Mouse (Mus musculus) kidney, embryonic 14.5 days (tissue): ENCODE measurements at regions not wholly inside any gene's neighbourhood (a gene's known extent, or its start where the extent isn't known, plus 50 kb on each side); places are given as distances from the start of the nearest gene placed in this dataset.

Source experiments
- ATAC-seq: fragments of 200-750 bp; cut with Nextera tagmentation; 2 replicates; pipeline ENCODE4 v1.8.0; 2017; ENCODE audit warnings: moderate number of reproducible peaks, mild to moderate bottlenecking, moderate TSS enrichment, moderate library complexity; ENCODE audit not compliant: low FRiP score, low TSS enrichment
- H3K27ac ChIP-seq: fragments of 300-500 bp; sonication (generic); 2 replicates; pipeline ENCODE4 v1.5.1; 2014; ENCODE audit warnings: low read depth, mild to moderate bottlenecking, low read length, moderate library complexity, mixed read lengths
- H3K27me3 ChIP-seq: fragments of 300-500 bp; sonication (generic); 2 replicates; pipeline ENCODE4 v1.6.1; 2014; ENCODE audit warnings: mild to moderate bottlenecking, low read length; ENCODE audit not compliant: control insufficient read depth, insufficient read depth
- H3K36me3 ChIP-seq: fragments of 300-500 bp; sonication (generic); 2 replicates; pipeline ENCODE4 v1.6.1; 2014; ENCODE audit warnings: low read length, mixed read lengths; ENCODE audit not compliant: control insufficient read depth, insufficient read depth
- H3K4me1 ChIP-seq: fragments of 300-500 bp; sonication (generic); 2 replicates; pipeline ENCODE4 v1.6.1; 2014; ENCODE audit warnings: low read length, mixed read lengths; ENCODE audit not compliant: control insufficient read depth, insufficient read depth
- H3K4me2 ChIP-seq: fragments of 300-500 bp; sonication (generic); replicated peaks from 2 replicates; pipeline ENCODE4 v1.6.1; 2014; ENCODE audit warnings: low read depth, mild to moderate bottlenecking, low read length
- H3K4me3 ChIP-seq: fragments of 300-500 bp; sonication (generic); 2 replicates; pipeline ENCODE4 v1.5.1; 2014; ENCODE audit warnings: mild to moderate bottlenecking, low read length
- H3K9ac ChIP-seq: fragments of 300-500 bp; sonication (generic); 2 replicates; pipeline ENCODE4 v1.6.1; 2014; ENCODE audit warnings: low read depth, mild to moderate bottlenecking, low read length, moderate library complexity
- H3K9me3 ChIP-seq: fragments of 300-500 bp; sonication (generic); 2 replicates; pipeline ENCODE4 v1.6.1; 2016; ENCODE audit warnings: low read length; ENCODE audit not compliant: control insufficient read depth
- WGBS: fragments of 180-500 bp; shearing (Covaris S2); extraction: QIAGEN DNeasy Blood & Tissue Kit; methylation state at CpG from one replicate; pipeline ENCODE4 v1.1.7; 2014; 5-methylcytosine and 5-hydroxymethylcytosine counted together

- Histone ChIP-seq H3K9ac (no peak overlapping the region), H3K27me3 (no peaks in the 10 kb centered on the region), H3K4me3 (no peak overlapping the region), H3K27ac (no peak overlapping the region), H3K4me2 (no peak overlapping the region), H3K36me3 (no peaks in the 10 kb centered on the region), H3K9me3 (no peaks in the 10 kb centered on the region; the same call in 1 of the 2 replicates), H3K4me1 (no peaks in the 10 kb centered on the region)
- WGBS: 70% methylated on average over 4 of the region's 4 CpGs
- no peak for ATAC-seq
Measured at GRCm38 (mm10) chr16:77166722-77167121, 153.2 kb downstream of the Usp25 start.

- ATAC-seq: peak; percentile 94
- 3% methylated on average over 8 of the region's 8 CpGs for WGBS
Measured at GRCm38 (mm10) chr16:77173026-77173692, 159.7 kb downstream of the Usp25 start.

GRCm38 (mm10) chr16:77174744-77175432 lies 161.4 kb downstream of the Usp25 start:
- H3K4me2 ChIP-seq: no peak overlapping the region
- no peaks in the 10 kb centered on the region for H3K9me3 ChIP-seq
- no peak overlapping the region for H3K27ac ChIP-seq
- H3K9ac ChIP-seq: no peak overlapping the region
- H3K36me3 ChIP-seq: no peaks in the 10 kb centered on the region
- no peaks in the 10 kb centered on the region for H3K27me3 ChIP-seq
- 76% methylated on average over 7 of the region's 7 CpGs for WGBS
- no peak for ATAC-seq
- peaks cover 9% of the 10 kb centered on the region for H3K4me1 ChIP-seq
- no peak overlapping the region for H3K4me3 ChIP-seq

More at GRCm38 (mm10) chr16:77173026-77173692, 159.7 kb downstream of the Usp25 start:
- H3K27ac ChIP-seq: peak overlapping the region; percentile 12; the same call in 1 of the 2 replicates
- no peaks in the 10 kb centered on the region for H3K27me3 ChIP-seq
- no peaks in the 10 kb centered on the region for H3K36me3 ChIP-seq
- no peak overlapping the region for H3K4me2 ChIP-seq
- H3K9me3 ChIP-seq: no peaks in the 10 kb centered on the region
- peaks cover 9% of the 10 kb centered on the region for H3K4me1 ChIP-seq
- no peak overlapping the region for H3K4me3 ChIP-seq
- H3K9ac ChIP-seq: no peak overlapping the region

DNA sequence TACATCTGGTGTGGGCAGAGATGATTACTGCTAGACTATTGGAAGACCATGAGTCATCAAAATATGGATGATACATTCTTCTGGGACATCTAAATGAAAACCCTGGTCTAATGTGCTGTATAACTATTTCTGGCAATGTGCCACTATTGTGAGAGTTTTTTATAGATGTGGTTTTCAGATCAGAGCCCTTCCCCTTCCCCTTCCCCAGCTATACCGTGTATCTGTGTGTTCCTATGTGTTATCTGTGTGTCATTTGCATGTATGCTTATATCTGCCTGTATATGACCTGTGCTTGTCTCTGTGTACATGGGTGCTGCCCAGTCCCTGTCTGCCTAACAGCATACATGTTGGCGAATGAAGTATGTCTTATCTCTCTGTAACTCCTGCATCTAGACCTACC lies 167.5 kb downstream of the Usp25 start:
- Histone ChIP-seq H3K4me2 (no peak overlapping the region), H3K36me3 (no peaks in the 10 kb centered on the region), H3K27me3 (no peaks in the 10 kb centered on the region), H3K4me1 (no peaks in the 10 kb centered on the region), H3K9ac (no peak overlapping the region), H3K9me3 (no peaks in the 10 kb centered on the region), H3K4me3 (no peak overlapping the region), H3K27ac (no peak overlapping the region)
- ATAC-seq: no peak
- WGBS: 69% methylated on average over 2 of the region's 2 CpGs
